Mouse (Mus musculus) bone marrow, adult 2 months (tissue): ENCODE data around the gene Ptpn21.

Experiments
- CTCF ChIP-seq: fragments of 200-500 bp; IDR thresholded peaks from 2 replicates; pipeline ENCODE4 v1.5.1; 2011; ENCODE audit warnings: low read length, control low read depth; ENCODE audit not compliant: control insufficient read depth, insufficient read depth
- POLR2A ChIP-seq: fragments of 200-500 bp; IDR thresholded peaks from 2 replicates; pipeline ENCODE4 v1.6.1; 2011; ENCODE audit warnings: low read depth, mild to moderate bottlenecking, control low read depth, low read length, borderline replicate concordance; ENCODE audit not compliant: control insufficient read depth

DNA sequence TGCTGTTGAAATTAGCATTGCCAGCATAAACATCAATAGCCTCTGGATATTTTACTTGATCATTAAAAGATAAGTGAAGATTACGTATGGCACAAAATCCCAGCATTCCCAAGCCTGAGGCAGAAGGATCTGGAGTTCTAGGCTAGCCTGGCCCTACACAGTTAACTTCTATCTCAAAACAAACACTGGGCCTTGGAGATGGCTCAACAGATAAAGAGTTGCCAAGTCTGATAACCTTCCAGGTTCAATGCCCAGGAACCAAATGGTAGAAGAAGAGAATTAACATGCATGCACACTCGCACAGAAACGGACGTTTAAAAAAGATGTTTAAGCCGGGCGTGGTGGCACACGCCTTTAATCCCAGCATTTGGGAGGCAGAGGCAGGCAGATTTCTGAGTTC lies 13.0 kb downstream of the Ptpn21 start:
- TF ChIP-seq POLR2A (no peak), CTCF (no peak)
